Mouse (Mus musculus) MEL (cell line): ENCODE measurements around the gene Mcf2l. TPM values are rescaled to one million over a fixed set of nuclear protein-coding genes. Genes with fewer than 3 reads are reported as not detected.

Experiments
- DNase-seq: peaks from one replicate; pipeline ENCODE4 v3.0.0; 2011; ENCODE audit warnings: low read depth, low spot score
- H3K27ac ChIP-seq: 2 replicates; pipeline ENCODE4 v1.5.1; 2012; ENCODE audit warnings: low read depth, mild to moderate bottlenecking, control low read depth, low read length, moderate library complexity; ENCODE audit not compliant: control insufficient read depth
- H3K27me3 ChIP-seq, 2 experiments: fragments of 150-350 bp in 1 of 2; sonication (generic) in 1 of 2; 2 replicates each; pipeline ENCODE4 v1.6.1; 2012; ENCODE audit warnings: low read length in 2 of 2, mild to moderate bottlenecking in 2 of 2, improper control_type of control experiment in 1 of 2, moderate library complexity in 1 of 2; ENCODE audit not compliant: insufficient read depth in 2 of 2, control insufficient read depth in 1 of 2
- H3K36me3 ChIP-seq, 2 experiments: 2 replicates each; pipeline ENCODE4 v1.6.1; 2012 to 2014; ENCODE audit warnings: low read length in 2 of 2, improper control_type of control experiment in 1 of 2, inconsistent platforms in 1 of 2, mild to moderate bottlenecking in 1 of 2; ENCODE audit not compliant: insufficient read depth in 2 of 2, control insufficient read depth in 1 of 2
- H3K4me1 ChIP-seq, 2 experiments: fragments of 150-350 bp in 1 of 2; sonication (generic) in 1 of 2; 2 replicates each; pipeline ENCODE4 v1.6.1; 2012; ENCODE audit warnings: low read length in 2 of 2, improper control_type of control experiment in 1 of 2, mild to moderate bottlenecking in 1 of 2; ENCODE audit not compliant: insufficient read depth in 2 of 2, control insufficient read depth in 1 of 2
- H3K4me3 ChIP-seq, 2 experiments: fragments of 150-350 bp in 1 of 2; sonication (generic) in 1 of 2; 2 replicates each; pipeline ENCODE4 v1.5.1; 2012; ENCODE audit warnings: low read depth in 2 of 2, low read length in 2 of 2, mild to moderate bottlenecking in 2 of 2, moderate library complexity in 2 of 2, control low read depth in 1 of 2, improper control_type of control experiment in 1 of 2; ENCODE audit not compliant: control insufficient read depth in 1 of 2, insufficient read depth in 1 of 2
- H3K79me2 ChIP-seq: 2 replicates; pipeline ENCODE4 v1.6.1; 2012; ENCODE audit warnings: mild to moderate bottlenecking, low read length, moderate library complexity; ENCODE audit not compliant: control insufficient read depth, poor library complexity, insufficient read depth
- H3K9ac ChIP-seq: 2 replicates; pipeline ENCODE4 v1.6.1; 2012; ENCODE audit warnings: low read depth, mild to moderate bottlenecking, control low read depth, low read length, moderate library complexity; ENCODE audit not compliant: control insufficient read depth, poor library complexity, severe bottlenecking
- H3K9me3 ChIP-seq: fragments of 150-350 bp; sonication (generic); replicated peaks from 2 replicates; pipeline ENCODE4 v1.6.1; 2012; ENCODE audit warnings: mild to moderate bottlenecking, low read length, improper control_type of control experiment, moderate library complexity; ENCODE audit not compliant: insufficient read depth
- BHLHE40 ChIP-seq: IDR thresholded peaks from 2 replicates; pipeline ENCODE4 v1.6.1; 2012; ENCODE audit warnings: low read depth, mild to moderate bottlenecking, inconsistent platforms, low read length, improper control_type of control experiment, borderline replicate concordance
- CHD1 ChIP-seq: IDR thresholded peaks from 2 replicates; pipeline ENCODE4 v1.6.1; 2012; ENCODE audit warnings: low read depth, mild to moderate bottlenecking, inconsistent platforms, low read length, improper control_type of control experiment
- CTCF ChIP-seq, 3 experiments: IDR thresholded peaks in 2 of 3; conservative IDR thresholded peaks in 1 of 3; 2 replicates each; pipeline ENCODE4 v1.5.1; 2011 to 2012; ENCODE audit warnings: low read length in 3 of 3, low read depth in 2 of 3, mild to moderate bottlenecking in 2 of 3, improper control_type of control experiment in 1 of 3, inconsistent platforms in 1 of 3, mixed read lengths in 1 of 3, moderate library complexity in 1 of 3; ENCODE audit not compliant: control insufficient read depth in 1 of 3, insufficient read depth in 1 of 3, poor library complexity in 1 of 3, severe bottlenecking in 1 of 3
- MEF2A ChIP-seq: IDR thresholded peaks from 2 replicates; pipeline ENCODE4 v1.6.1; 2014; ENCODE audit warnings: low read depth, mild to moderate bottlenecking, inconsistent platforms, low read length, improper control_type of control experiment; ENCODE audit not compliant: poor library complexity, insufficient replicate concordance, severe bottlenecking; ENCODE audit errors: extremely low read depth
- MYB ChIP-seq: IDR thresholded peaks from 2 replicates; pipeline ENCODE4 v1.6.1; 2011; ENCODE audit warnings: mild to moderate bottlenecking, low read depth, low read length, improper control_type of control experiment
- MYC ChIP-seq: IDR thresholded peaks from 2 replicates; pipeline ENCODE4 v1.6.1; 2011; ENCODE audit warnings: low read depth, mild to moderate bottlenecking, low read length, improper control_type of control experiment, moderate library complexity
- NRF1 ChIP-seq: IDR thresholded peaks from 2 replicates; pipeline ENCODE4 v1.6.1; 2014; ENCODE audit warnings: low read depth, mild to moderate bottlenecking, inconsistent platforms, low read length, improper control_type of control experiment, moderate library complexity; ENCODE audit not compliant: poor library complexity, insufficient read depth, severe bottlenecking
- POLR2AphosphoS2 ChIP-seq: IDR thresholded peaks from 2 replicates; pipeline ENCODE4 v1.6.1; 2011; ENCODE audit warnings: low read length, improper control_type of control experiment
- RAD21 ChIP-seq: IDR thresholded peaks from 2 replicates; pipeline ENCODE4 v1.6.1; 2011; ENCODE audit warnings: mild to moderate bottlenecking, low read depth, low read length, improper control_type of control experiment
- RCOR1 ChIP-seq: IDR thresholded peaks from 2 replicates; pipeline ENCODE4 v1.6.1; 2012; ENCODE audit warnings: low read depth, mild to moderate bottlenecking, inconsistent platforms, low read length, improper control_type of control experiment
- SMC3 ChIP-seq: IDR thresholded peaks from 2 replicates; pipeline ENCODE4 v1.6.1; 2011; ENCODE audit warnings: low read depth, low read length, improper control_type of control experiment
- TCF12 ChIP-seq: IDR thresholded peaks from 2 replicates; pipeline ENCODE4 v1.6.1; 2014; ENCODE audit warnings: low read depth, mild to moderate bottlenecking, inconsistent platforms, low read length, improper control_type of control experiment, moderate library complexity
- UBTF ChIP-seq: IDR thresholded peaks from 2 replicates; pipeline ENCODE4 v1.6.1; 2012; ENCODE audit warnings: low read depth, mild to moderate bottlenecking, inconsistent platforms, low read length, improper control_type of control experiment, moderate library complexity, borderline replicate concordance; ENCODE audit not compliant: insufficient read depth
- ZC3H11A ChIP-seq: IDR thresholded peaks from 2 replicates; pipeline ENCODE4 v1.6.1; 2012; ENCODE audit warnings: low read depth, mild to moderate bottlenecking, inconsistent platforms, low read length, improper control_type of control experiment
- ZKSCAN1 ChIP-seq: IDR thresholded peaks from 2 replicates; pipeline ENCODE4 v1.6.1; 2012; ENCODE audit warnings: low read depth, mild to moderate bottlenecking, inconsistent platforms, low read length, improper control_type of control experiment, moderate library complexity
- ZNF384 ChIP-seq: IDR thresholded peaks from 2 replicates; pipeline ENCODE4 v1.6.1; 2012; ENCODE audit warnings: low read depth, mild to moderate bottlenecking, inconsistent platforms, low read length, improper control_type of control experiment
- polyA plus RNA-seq, 2 experiments: library from polyadenylated mRNA; stranded (reverse) in 1 of 2; unstranded in 1 of 2; fragments of >175 nt in 1 of 2; fragments of >200 nt in 1 of 2; gene quantifications; 2 replicates each; pipeline versions ENCODE4 v1.2.1 to v1.2.4; 2012; ENCODE audit warnings: low replicate concordance in 2 of 2, low read depth in 1 of 2; ENCODE audit not compliant: insufficient read length in 2 of 2, insufficient read depth in 1 of 2, missing spikeins in 1 of 2
- total RNA-seq: library from RNA; depleted of rRNA; stranded (reverse); fragments of 300-350 nt; gene quantifications from 2 replicates; pipeline ENCODE4 v1.2.3, GENCODE M21; 2012

The Mcf2l gene
- total and polyA plus RNA-seq, 3 experiments, result 1.2 to 3.6 TPM; not detected in 1

DNA sequence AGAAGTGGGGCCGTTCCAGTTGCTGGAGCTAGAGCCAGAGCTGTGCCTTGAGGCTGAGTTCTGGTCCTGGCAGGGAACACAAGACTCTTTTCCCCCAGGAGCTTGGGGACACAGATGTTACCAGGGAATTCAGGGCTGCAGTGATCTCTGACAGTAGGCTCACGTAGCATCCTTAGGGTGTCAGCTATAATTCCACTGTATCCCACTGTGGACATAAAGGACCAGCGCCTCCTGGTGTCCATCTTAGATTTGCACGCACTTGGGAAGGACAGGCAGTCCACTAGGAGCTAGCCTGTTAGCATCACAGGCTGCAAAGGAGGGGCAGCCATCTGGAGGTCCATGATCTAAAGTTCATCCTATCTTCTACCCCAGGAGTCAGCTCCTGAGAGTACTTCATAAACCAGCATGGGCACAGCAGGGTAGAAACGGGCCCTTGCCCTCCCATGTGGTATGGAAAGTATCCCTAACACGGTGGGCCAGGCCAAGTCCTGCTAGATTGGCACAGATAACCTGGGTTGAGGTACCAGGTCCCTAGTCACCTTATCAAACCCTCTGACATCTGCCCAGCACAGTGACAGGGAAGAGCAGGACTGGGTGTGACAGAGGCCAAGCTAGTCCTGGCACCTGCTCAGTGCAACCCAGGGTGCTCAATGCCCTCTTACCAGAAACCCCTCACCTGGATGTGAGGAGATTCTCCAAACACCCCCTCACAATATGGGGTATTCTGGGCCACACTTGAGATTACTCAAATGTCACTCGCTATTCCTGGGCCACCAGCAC is 53.8 kb downstream of the Mcf2l start:
- H3K4me1 ChIP-seq, result no peaks in the 10 kb centered on the region
- peak; percentile 47 for DNase-seq
- H3K27me3 ChIP-seq, result no peaks in the 10 kb centered on the region
- TF ChIP-seq TCF12 (no peak), CTCF (IDR thresholded peaks at IDR 0.05 in 2 of 3, conservative IDR thresholded peaks at IDR 0.05 in 1 of 3; ENCODE audit: control insufficient read depth in 1 of 3, insufficient read depth in 1 of 3, low read depth in 2 of 3, low read length in 3 of 3, poor library complexity in 1 of 3, severe bottlenecking in 1 of 3) (peak; percentile 63 to 66 (median 66)), SMC3 (peak; percentile 69), ZNF384 (no peak), RCOR1 (no peak), RAD21 (peak; percentile 57), ZC3H11A (peak; percentile 26; the same call in 1 of the 2 replicates)
- H3K27ac ChIP-seq, result no peak overlapping the region
- H3K9ac ChIP-seq, result no peak overlapping the region
- H3K79me2 ChIP-seq, result no peaks in the 10 kb centered on the region
- H3K36me3 ChIP-seq, result no peaks in the 10 kb centered on the region
- H3K4me3 ChIP-seq, result no peak overlapping the region
- H3K9me3 ChIP-seq, result no peaks in the 10 kb centered on the region

DNA sequence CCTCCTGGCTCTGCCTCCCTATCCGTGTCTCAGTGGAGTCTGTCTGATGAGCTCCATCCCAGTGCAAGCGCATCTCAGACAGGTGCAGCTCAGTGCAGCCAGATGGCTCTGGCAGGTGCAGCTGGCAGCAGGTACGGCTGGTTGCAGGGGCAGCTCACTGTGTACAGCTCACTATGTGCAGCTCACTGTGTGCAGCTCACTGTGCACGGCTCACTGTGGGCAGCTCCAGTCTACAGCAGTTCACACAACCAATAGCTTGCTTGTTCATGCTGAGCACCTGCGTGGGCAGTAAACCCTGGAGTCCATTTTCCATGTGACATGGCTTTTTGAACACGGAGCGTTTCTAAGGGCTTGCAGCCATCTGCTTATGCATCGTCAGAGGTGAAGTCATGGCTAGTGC is 54.4 kb downstream of the Mcf2l start:
- no peak for TF ChIP-seq MYC
- no peak for TF ChIP-seq MYB
- TF ChIP-seq POLR2AphosphoS2, result no peak
- no peak for TF ChIP-seq SMC3
- no peak for TF ChIP-seq MEF2A
- TF ChIP-seq ZC3H11A, result no peak
- no peak for TF ChIP-seq CHD1
- TF ChIP-seq UBTF, result no peak
- TF ChIP-seq NRF1, result no peak
- TF ChIP-seq ZNF384, result no peak
- TF ChIP-seq BHLHE40, result no peak
- TF ChIP-seq ZKSCAN1, result no peak
- TF ChIP-seq, all 39 proteins: peak for 0
- Histone ChIP-seq H3K27ac (no peak overlapping the region), H3K27me3 (no peaks in the 10 kb centered on the region), H3K4me3 (no peak overlapping the region), H3K4me1 (no peaks in the 10 kb centered on the region), H3K9me3 (no peaks in the 10 kb centered on the region), H3K9ac (no peak overlapping the region), H3K79me2 (no peaks in the 10 kb centered on the region), H3K36me3 (no peaks in the 10 kb centered on the region)
- DNase-seq, result no peak
